Mouse (Mus musculus) A20 (cell line): ENCODE measurements at regions not wholly inside any gene's neighbourhood (a gene's known extent, or its start where the extent isn't known, plus 50 kb on each side); places are given as distances from the start of the nearest gene placed in this dataset.

Source experiments
- DNase-seq: peaks from one replicate; pipeline ENCODE4 v3.0.0-alpha.2; 2011; ENCODE audit warnings: low read depth, low spot score

DNA sequence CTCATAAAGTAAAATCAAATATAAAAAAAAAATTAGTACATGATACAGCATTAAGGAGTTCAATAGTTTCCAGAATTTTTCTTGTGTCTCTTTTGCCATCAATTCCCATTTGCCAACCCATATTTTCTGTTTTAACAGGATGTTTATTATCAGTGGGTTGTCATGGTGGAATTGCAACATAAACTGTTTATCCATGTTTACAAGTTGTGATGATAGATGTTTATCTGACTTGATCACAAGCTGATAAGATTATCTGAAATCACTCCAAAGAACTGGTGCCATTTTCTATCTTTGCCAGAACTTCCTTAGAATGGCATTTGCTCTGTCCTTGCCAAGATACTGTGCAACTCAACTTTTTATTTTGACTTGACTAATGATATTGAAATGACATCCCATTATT lies 466.8 kb downstream of the Pcdh7 start:
- no peak for DNase-seq

DNA sequence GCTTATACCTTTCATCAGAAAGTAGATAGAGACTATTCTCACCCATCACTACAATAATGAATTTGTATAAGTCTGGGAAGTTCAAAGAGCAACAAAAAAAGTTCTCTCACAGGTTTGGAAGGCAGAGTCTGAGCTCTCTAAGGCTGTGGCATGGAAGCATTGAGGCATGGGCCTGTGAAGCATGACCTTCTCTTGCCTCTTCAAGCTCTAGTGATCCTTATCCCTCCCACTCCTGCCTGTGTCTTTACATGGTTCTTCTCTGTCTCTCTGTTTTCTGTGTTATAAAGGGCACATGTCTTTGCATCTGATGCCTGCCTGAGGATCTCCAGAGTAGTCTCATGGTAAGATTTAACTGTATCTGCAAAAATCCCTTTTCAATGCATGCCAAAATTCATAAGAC lies 489.8 kb downstream of the Pcdh7 start:
- peak; percentile 38 for DNase-seq

- DNase-seq = no peak
These were observed 509.4 kb downstream of the Pcdh7 start for GRCm38 (mm10) chr5:58227137-58227536.

GRCm38 (mm10) chr5:58228726-58229125 lies 511.0 kb downstream of the Pcdh7 start:
- DNase-seq = no peak
